Mouse (Mus musculus) stomach, embryonic 14.5 days (tissue): Measurements from ENCODE around the gene Vmn2r57. TPM values are rescaled to one million over a fixed set of nuclear protein-coding genes. Genes with fewer than 3 reads are reported as not detected.
A peak's percentile ranks its signal among the peaks of the same experiment; 100 is the strongest.
"Not testable (repeated sequence)": the region's sequence is repeated elsewhere in the genome, so short reads cannot be mapped to it uniquely, and the experiment has no call there.

Experiments
- ATAC-seq: fragments of 200-750 bp; cut with Nextera tagmentation; 2 replicates; pipeline ENCODE4 v1.8.0; 2017; ENCODE audit warnings: low read depth, moderate TSS enrichment; ENCODE audit not compliant: insufficient number of reproducible peaks, insufficient read depth, low FRiP score
- H3K27ac ChIP-seq: fragments of 300-500 bp; sonication (generic); 2 replicates; pipeline ENCODE4 v1.5.1; 2014; ENCODE audit warnings: mild to moderate bottlenecking, low read length, moderate library complexity, mixed read lengths
- H3K27me3 ChIP-seq: fragments of 300-500 bp; sonication (generic); 2 replicates; pipeline ENCODE4 v1.6.1; 2014; ENCODE audit warnings: low read length, control low read depth, mixed read lengths; ENCODE audit not compliant: control insufficient read depth, insufficient read depth
- H3K36me3 ChIP-seq: fragments of 300-500 bp; sonication (generic); 2 replicates; pipeline ENCODE4 v1.6.1; 2014; ENCODE audit warnings: mild to moderate bottlenecking, control low read depth, low read length, moderate library complexity, mixed read lengths; ENCODE audit not compliant: control insufficient read depth, insufficient read depth
- H3K4me1 ChIP-seq: fragments of 300-500 bp; sonication (generic); 2 replicates; pipeline ENCODE4 v1.6.1; 2014; ENCODE audit warnings: low read length, control low read depth, mixed read lengths; ENCODE audit not compliant: control insufficient read depth, insufficient read depth
- H3K4me2 ChIP-seq: fragments of 300-500 bp; sonication (generic); replicated peaks from 2 replicates; pipeline ENCODE4 v1.6.1; 2014; ENCODE audit warnings: low read depth, low read length, control low read depth
- H3K4me3 ChIP-seq: fragments of 300-500 bp; sonication (generic); 2 replicates; pipeline ENCODE4 v1.5.1; 2014; ENCODE audit warnings: low read depth, low read length, control low read depth
- H3K9ac ChIP-seq: fragments of 300-500 bp; sonication (generic); replicated peaks from 2 replicates; pipeline ENCODE4 v1.6.1; 2014; ENCODE audit warnings: low read depth, mild to moderate bottlenecking, control low read depth, low read length, moderate library complexity, mixed read lengths
- H3K9me3 ChIP-seq: fragments of 300-500 bp; sonication (generic); 2 replicates; pipeline ENCODE4 v1.6.1; 2016; ENCODE audit warnings: low read depth, low read length, control low read depth; ENCODE audit not compliant: control insufficient read depth
- WGBS: fragments of 180-500 bp; shearing (Covaris S2); extraction: QIAGEN DNeasy Blood & Tissue Kit; methylation state at CpG from one replicate; pipeline ENCODE4 v1.1.7; 2014; 5-methylcytosine and 5-hydroxymethylcytosine counted together
- polyA plus RNA-seq: library from polyadenylated mRNA; unstranded; fragments of >200 nt; fragmentation: Nextera tagmentation; extraction: Ambion mirVana; gene quantifications from 2 replicates; pipeline ENCODE4 v1.2.1, GENCODE M21; 2014

The Vmn2r57 gene
- 0.46 and 0.48 TPM in 2 replicates for polyA plus RNA-seq

- not testable (repeated sequence) for H3K4me3 ChIP-seq, H3K4me2 ChIP-seq, H3K36me3 ChIP-seq, H3K9ac ChIP-seq, H3K9me3 ChIP-seq, ATAC-seq, H3K4me1 ChIP-seq, H3K27ac ChIP-seq, H3K27me3 ChIP-seq
- WGBS, result 81% methylated on average over 1 of the region's 1 CpGs
Measured at GRCm38 (mm10) chr7:41448596-41448995, at the start of gene Vmn2r57. Vmn2r57 (minus strand) TSS chr7:41448696.

GRCm38 (mm10) chr7:41497871-41498270 is 49.4 kb upstream of the Vmn2r57 start:
- 98% methylated on average over 2 of the region's 2 CpGs for WGBS
- Histone ChIP-seq H3K27ac (no peak overlapping the region), H3K4me1 (no peaks in the 10 kb centered on the region), H3K4me2 (no peak overlapping the region), H3K4me3 (no peak overlapping the region), H3K9me3 (peaks cover 5% of the 10 kb centered on the region; the same call in 1 of the 2 replicates), H3K36me3 (no peaks in the 10 kb centered on the region), H3K27me3 (no peaks in the 10 kb centered on the region), H3K9ac (no peak overlapping the region)
- no peak for ATAC-seq

GRCm38 (mm10) chr7:41451864-41452263 is 3.4 kb upstream of the Vmn2r57 start:
- peaks cover under 1% of the 10 kb centered on the region; the same call in 1 of the 2 replicates for H3K9me3 ChIP-seq
- H3K4me3 ChIP-seq, result no peak overlapping the region
- no peak overlapping the region for H3K27ac ChIP-seq
- no peak overlapping the region for H3K4me2 ChIP-seq
- no peaks in the 10 kb centered on the region for H3K36me3 ChIP-seq
- WGBS, result 10% methylated on average over 10 of the region's 10 CpGs
- ATAC-seq, result no peak
- H3K9ac ChIP-seq, result no peak overlapping the region
- H3K27me3 ChIP-seq, result no peaks in the 10 kb centered on the region
- no peaks in the 10 kb centered on the region for H3K4me1 ChIP-seq

DNA sequence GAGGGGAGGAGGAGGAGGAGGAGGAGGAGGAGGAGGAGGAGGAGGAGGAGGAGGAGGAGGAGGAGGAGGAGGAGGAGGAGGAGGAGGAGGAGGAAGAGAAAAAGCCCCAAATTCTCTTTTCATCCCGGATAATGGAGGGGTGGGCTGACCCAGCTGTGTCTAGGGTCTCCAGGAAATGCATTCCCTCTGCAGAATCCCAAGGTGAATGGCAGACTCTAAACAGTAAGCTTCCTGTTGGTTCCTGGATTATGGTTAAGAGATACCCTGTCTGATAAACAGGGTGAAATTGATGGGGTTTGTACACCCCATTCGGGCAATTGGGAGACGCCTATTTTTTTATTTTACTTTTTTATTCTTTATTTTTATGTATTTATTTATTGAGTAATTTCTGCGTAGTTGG is 54.4 kb downstream of the Vmn2r57 start:
- 70% methylated on average over 4 of the region's 4 CpGs for WGBS
- no peak overlapping the region for H3K9ac ChIP-seq
- H3K27ac ChIP-seq, result no peak overlapping the region
- no peak overlapping the region for H3K4me3 ChIP-seq
- no peak overlapping the region for H3K4me2 ChIP-seq
- H3K9me3 ChIP-seq, result no peaks in the 10 kb centered on the region
- no peaks in the 10 kb centered on the region for H3K4me1 ChIP-seq
- no peaks in the 10 kb centered on the region for H3K27me3 ChIP-seq
- H3K36me3 ChIP-seq, result no peaks in the 10 kb centered on the region
- no peak for ATAC-seq

DNA sequence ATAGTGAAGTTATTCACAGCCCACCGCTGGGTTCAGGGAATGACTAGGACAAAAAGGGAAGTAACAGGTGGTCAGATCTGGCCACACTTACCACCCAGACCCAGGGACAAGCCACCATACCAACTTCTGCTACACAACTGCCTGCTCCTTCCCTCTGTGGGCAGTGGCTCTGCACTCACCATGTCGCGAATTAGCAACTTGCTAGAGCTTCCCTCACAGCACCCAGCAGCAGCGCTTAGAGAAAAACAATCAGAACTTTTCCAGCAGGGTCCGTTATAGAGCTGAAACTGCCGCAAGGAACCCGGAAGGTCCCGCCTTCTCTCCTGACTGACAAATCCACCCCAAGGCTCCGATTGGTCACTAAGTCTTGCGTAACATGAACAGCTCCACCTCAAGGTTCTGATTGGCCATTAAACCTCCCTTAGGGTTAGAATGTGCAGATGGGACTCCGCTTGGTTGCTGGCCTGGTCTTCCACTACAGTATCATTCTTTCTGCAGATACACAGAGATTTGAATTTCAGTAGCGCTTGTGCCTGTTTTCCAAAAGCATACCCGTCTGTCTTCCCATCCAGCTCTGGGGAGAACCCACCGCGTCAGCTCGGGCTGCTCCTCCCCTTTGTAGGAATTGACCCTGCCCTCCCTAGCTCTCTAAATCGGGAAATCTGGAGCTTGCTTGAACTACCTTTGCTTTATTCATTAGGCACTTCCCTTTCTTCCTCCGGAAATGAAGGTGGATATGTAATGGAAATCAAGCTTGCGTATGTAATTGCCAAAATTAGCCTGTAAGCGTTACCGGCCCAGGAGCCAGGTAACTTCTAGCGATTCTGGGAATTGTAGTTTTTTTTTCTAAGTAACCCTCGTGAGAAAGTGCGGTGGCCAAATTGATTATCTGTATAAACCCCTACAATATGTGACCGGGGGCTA is 55.2 kb downstream of the Vmn2r57 start, which contains the start of gene AI987944:
TSS of gene AI987944 (minus strand) at position 332 of the 924 bp plus-strand sequence.
- under 1% methylated on average over 25 of the region's 25 CpGs for WGBS
- Histone ChIP-seq H3K4me3 (peak within 1 kb of the TSS; percentile 53), H3K9me3 (no peaks in the 10 kb centered on the region), H3K27ac (peak within 1 kb of the TSS; percentile 84), H3K4me1 (no peaks in the 10 kb centered on the region), H3K4me2 (peak within 1 kb of the TSS; percentile 50), H3K36me3 (no peaks in the 10 kb centered on the region), H3K27me3 (no peaks in the 10 kb centered on the region), H3K9ac (peak within 1 kb of the TSS; percentile 21; the same call in 1 of the 2 replicates)
- peak; percentile 99 for ATAC-seq

Other genes with a start within 250 kb of the Vmn2r57 start
- 13.3 and 15.0 TPM in 2 replicates for gene AI987944, start 55.3 kb downstream of the Vmn2r57 start, polyA plus RNA-seq
- 0.10 and 0.22 TPM in 2 replicates for gene Gm20449, start 50.7 kb upstream of the Vmn2r57 start, polyA plus RNA-seq
- gene AW146154, start 51.2 kb upstream of the Vmn2r57 start, polyA plus RNA-seq, result 13.8 and 16.3 TPM in 2 replicates
- not detected in 2 replicates for gene Gm6871, start 125.0 kb upstream of the Vmn2r57 start, polyA plus RNA-seq
- gene 2610021A01Rik, start 150.5 kb upstream of the Vmn2r57 start, polyA plus RNA-seq, result 13.8 and 14.2 TPM in 2 replicates
- 13.2 and 13.7 TPM in 2 replicates for gene Zfp788, start 184.5 kb upstream of the Vmn2r57 start, polyA plus RNA-seq